11 mouse cellular contexts compared by ENCODE assay signal in the genomic region with DNA sequence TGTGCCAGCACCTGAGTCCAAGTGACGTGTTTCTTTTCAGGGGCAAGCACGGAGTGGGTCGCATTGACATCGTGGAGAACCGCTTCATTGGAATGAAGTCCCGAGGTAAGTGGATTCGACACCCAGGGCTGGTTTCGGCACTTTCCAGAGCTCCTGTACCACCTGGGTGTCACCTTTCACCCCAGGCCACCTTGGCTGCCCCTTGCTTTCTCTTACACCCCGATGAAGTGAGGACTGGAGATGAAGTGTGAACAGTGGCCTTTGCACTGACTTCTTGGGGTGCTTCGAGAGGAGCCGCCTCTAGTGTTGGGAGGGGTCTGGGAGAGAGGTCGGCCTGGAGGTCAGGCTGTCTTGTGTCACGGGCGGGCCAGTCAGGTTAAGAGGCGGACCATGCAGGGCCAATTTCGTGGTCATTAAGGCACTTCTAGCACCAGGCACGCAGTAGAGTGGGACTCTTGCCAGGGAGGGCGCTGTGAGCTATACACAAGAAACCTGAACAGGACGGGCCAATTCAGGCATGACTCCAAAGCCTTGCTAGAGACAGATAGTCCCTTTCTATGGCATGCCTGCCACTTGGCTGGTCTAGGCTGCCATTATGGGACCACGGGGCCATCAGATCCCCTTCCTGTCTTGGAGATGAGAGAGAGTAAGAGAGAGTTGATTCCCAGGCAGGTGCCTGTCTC. TPM values are rescaled to one million over a fixed set of nuclear protein-coding genes. Genes with fewer than 3 reads are reported as not detected.
DNase-seq lines count a peak whose midpoint lies in the region; ATAC-seq lines count a peak whose summit lies in the region.
"Had no signal": no experiment of that assay in that cellular context is flagged by ENCODE, and none has a peak within 500 bp of the region (broad histone marks: within the 10 kb centered on the region; RNA-seq: fewer than 3 reads in every experiment).

No protein-coding gene starts in this region.

- H3K4me2 ChIP-seq in forebrain, embryonic 14.5 days (ENCODE audit: low read length) = no peak overlapping the region
- no peak overlapping the region for H3K4me2 ChIP-seq in forebrain, embryonic 12.5 days
- H3K4me2 ChIP-seq in midbrain, embryonic 11.5 days = no peak overlapping the region
- H3K4me2 ChIP-seq in midbrain, embryonic 13.5 days (replicated peaks) = no peak overlapping the region

- peak; percentile 74 for DNase-seq in forebrain, embryonic 14.5 days (ENCODE audit: low spot score)
- DNase-seq in midbrain, embryonic 11.5 days (ENCODE audit: low spot score, missing footprints) = peak; percentile 91
- peak; percentile 87 for DNase-seq in embryo, embryonic 10 days (ENCODE audit: low spot score)
- peak; percentile 54 for DNase-seq in mesoderm, embryonic 11.5 days (ENCODE audit: low read depth, low spot score)
- DNase-seq in heart, postnatal 14 days = no peak
- DNase-seq in ovary, postnatal 10 days (ENCODE audit: low spot score) = no peak
- DNase-seq: right cerebral cortex, postnatal 14 days had no signal

- H3K4me3 ChIP-seq in forebrain, embryonic 14.5 days (ENCODE audit: low read depth, low read length) = no peak overlapping the region
- H3K4me3 ChIP-seq in forebrain, embryonic 12.5 days (replicated peaks) = no peak overlapping the region
- H3K4me3 ChIP-seq in midbrain, embryonic 11.5 days (ENCODE audit: low read depth, low read length) = no peak overlapping the region
- no peak overlapping the region for H3K4me3 ChIP-seq in midbrain, embryonic 13.5 days (replicated peaks)

- H3K9ac ChIP-seq in forebrain, embryonic 14.5 days (ENCODE audit: low read length) = no peak overlapping the region
- no peak overlapping the region for H3K9ac ChIP-seq in forebrain, embryonic 12.5 days
- H3K9ac ChIP-seq in midbrain, embryonic 11.5 days (ENCODE audit: low read length) = no peak overlapping the region
- no peak overlapping the region for H3K9ac ChIP-seq in midbrain, embryonic 13.5 days (replicated peaks)

- peaks cover 40% of the 10 kb centered on the region for H3K4me1 ChIP-seq in forebrain, embryonic 14.5 days (ENCODE audit: control insufficient read depth, insufficient read depth, low read length)
- H3K4me1 ChIP-seq in forebrain, embryonic 12.5 days = peaks cover 86% of the 10 kb centered on the region
- H3K4me1 ChIP-seq in midbrain, embryonic 11.5 days (ENCODE audit: control insufficient read depth, insufficient read depth, low read length) = peaks cover 68% of the 10 kb centered on the region
- H3K4me1 ChIP-seq in midbrain, embryonic 13.5 days (replicated peaks) = peaks cover 84% of the 10 kb centered on the region

- H3K36me3 ChIP-seq in forebrain, embryonic 14.5 days (ENCODE audit: control insufficient read depth, insufficient read depth, low read length) = no peaks in the 10 kb centered on the region
- H3K36me3 ChIP-seq in forebrain, embryonic 12.5 days (replicated peaks) = no peaks in the 10 kb centered on the region
- no peaks in the 10 kb centered on the region for H3K36me3 ChIP-seq in midbrain, embryonic 11.5 days (ENCODE audit: control insufficient read depth, insufficient read depth, low read length)
- no peaks in the 10 kb centered on the region for H3K36me3 ChIP-seq in midbrain, embryonic 13.5 days

- H3K27me3 ChIP-seq in forebrain, embryonic 14.5 days (replicated peaks; ENCODE audit: control insufficient read depth, insufficient read depth, low read length) = peaks cover 58% of the 10 kb centered on the region
- H3K27me3 ChIP-seq in forebrain, embryonic 12.5 days = peaks cover 98% of the 10 kb centered on the region
- H3K27me3 ChIP-seq in midbrain, embryonic 11.5 days (ENCODE audit: control insufficient read depth, insufficient read depth, low read length) = peaks cover 79% of the 10 kb centered on the region
- H3K27me3 ChIP-seq in midbrain, embryonic 13.5 days = peaks cover 84% of the 10 kb centered on the region
- H3K27me3 ChIP-seq: CH12.LX had no signal

- intact Hi-C loops in heart, postnatal 14 days (cut with DNase I) = no loop called here

- 52% methylated on average over 20 of the region's 20 CpGs for WGBS in forebrain, embryonic 14.5 days
- WGBS in forebrain, embryonic 12.5 days = 55% methylated on average over 20 of the region's 20 CpGs
- WGBS in midbrain, embryonic 11.5 days = 46% methylated on average over 20 of the region's 20 CpGs
- WGBS in midbrain, embryonic 13.5 days = 45% methylated on average over 20 of the region's 20 CpGs

- no peak overlapping the region for H3K27ac ChIP-seq in forebrain, embryonic 14.5 days (ENCODE audit: low read depth, low read length)
- no peak overlapping the region for H3K27ac ChIP-seq in forebrain, embryonic 12.5 days
- H3K27ac ChIP-seq in midbrain, embryonic 11.5 days (ENCODE audit: low read depth, low read length) = no peak overlapping the region
- no peak overlapping the region for H3K27ac ChIP-seq in midbrain, embryonic 13.5 days
- H3K27ac ChIP-seq: macrophage had no signal

- no peaks in the 10 kb centered on the region for H3K9me3 ChIP-seq in forebrain, embryonic 14.5 days (replicated peaks; ENCODE audit: control insufficient read depth, low read length)
- no peaks in the 10 kb centered on the region for H3K9me3 ChIP-seq in forebrain, embryonic 12.5 days
- H3K9me3 ChIP-seq in midbrain, embryonic 11.5 days (ENCODE audit: control insufficient read depth, low read length) = no peaks in the 10 kb centered on the region
- H3K9me3 ChIP-seq in midbrain, embryonic 13.5 days = no peaks in the 10 kb centered on the region

- no peak for ATAC-seq in forebrain, embryonic 14.5 days
- ATAC-seq in forebrain, embryonic 12.5 days (ENCODE audit: low FRiP score) = no peak
- ATAC-seq in midbrain, embryonic 11.5 days (ENCODE audit: low FRiP score) = no peak
- ATAC-seq in midbrain, embryonic 13.5 days = no peak

RNA-seq across cellular contexts. Expression of gene Ass1, which starts 31.6 kb away (rescaled TPM):
- polyA plus RNA-seq in forebrain, embryonic 14.5 days (2014; fragmentation: Nextera tagmentation; extraction: Ambion mirVana) = 6.3 and 6.9 TPM in 2 replicates
- polyA plus RNA-seq in forebrain, embryonic 12.5 days (2016; fragmentation: Nextera tagmentation; extraction: Ambion mirVana) = 4.0 and 4.9 TPM in 2 replicates
- polyA plus RNA-seq in midbrain, embryonic 11.5 days (2014; fragmentation: Nextera tagmentation; extraction: Ambion mirVana) = 9.6 and 10.3 TPM in 2 replicates
- polyA plus RNA-seq in midbrain, embryonic 13.5 days (2015; fragmentation: Nextera tagmentation; extraction: Ambion mirVana) = 10.5 and 12.1 TPM in 2 replicates
- 1 to 10 TPM; 3.1 to 3.7 TPM for total RNA-seq in heart, postnatal 14 days (2021)

Comparison
In these comparisons a context has a peak if more than half of its experiments do, and no peak if none do; other contexts are left out.
1. DNase-seq: peak in forebrain, embryonic 14.5 days (single experiment), midbrain, embryonic 11.5 days (single experiment), embryo, embryonic 10 days (single experiment) and mesoderm, embryonic 11.5 days (single experiment); none in heart, postnatal 14 days (0 of 2) and ovary, postnatal 10 days (single experiment).